Mouse (Mus musculus): ENCODE results near the gene Cp. TPM values are rescaled to one million over a fixed set of nuclear protein-coding genes. Genes with fewer than 3 reads are reported as not detected.
A peak's percentile ranks its signal among the peaks of the same experiment; 100 is the strongest.
"Not testable (repeated sequence)": the region's sequence is repeated elsewhere in the genome, so short reads cannot be mapped to it uniquely, and the experiment has no call there.

The Cp gene
- total RNA-seq (2021): 10 to 100 TPM; 12.0 to 17.8 TPM
- long read RNA-seq, experiment 1, full-length matches to known transcripts: 6 of 8 reads
- long read RNA-seq, experiment 1, partial matches to known transcripts: 1 of 8 reads
- long read RNA-seq, experiment 1, other reads (novel, unspliced or antisense): 1 of 8 reads
- long read RNA-seq, experiment 2, full-length matches to known transcripts: 2 of 6 reads
- long read RNA-seq, experiment 2, partial matches to known transcripts: 2 of 6 reads
- long read RNA-seq, experiment 2, other reads (novel, unspliced or antisense): 2 of 6 reads

DNA sequence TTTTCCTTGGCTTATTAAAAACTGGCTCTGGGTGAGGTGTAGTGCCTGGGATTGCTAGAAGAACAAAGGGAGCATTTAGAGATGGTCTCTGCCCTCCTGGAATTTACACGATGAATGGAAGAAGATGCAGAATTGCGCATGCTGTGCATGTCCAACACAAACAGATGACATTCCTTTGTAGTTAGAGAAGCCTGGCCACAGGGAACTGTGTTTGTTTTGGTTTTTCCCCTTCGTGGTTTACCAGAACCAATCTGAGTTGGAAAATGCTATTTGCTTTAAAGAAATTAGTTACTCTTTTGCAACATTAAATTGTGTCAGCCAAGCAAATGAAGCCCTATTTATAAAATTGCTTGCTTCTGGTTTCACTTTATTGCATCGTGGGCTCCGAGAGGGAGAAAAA is at the start of gene Cp:
TSS of gene Cp (plus strand) at position 170 of the 400 bp plus-strand sequence.
- Histone ChIP-seq H3K4me3 (peak within 1 kb of the TSS; percentile 37), H3K27ac (peak within 1 kb of the TSS; percentile 72; the same call in 1 of the 2 replicates)
- intact Hi-C loops (cut with DNase I): no loop called here
- DNase-seq (ENCODE audit: extremely low spot score in 1 of 2, low spot score in 2 of 2): no peak
- TF ChIP-seq CTCF (IDR thresholded peaks at IDR 0.05): no peak

DNA sequence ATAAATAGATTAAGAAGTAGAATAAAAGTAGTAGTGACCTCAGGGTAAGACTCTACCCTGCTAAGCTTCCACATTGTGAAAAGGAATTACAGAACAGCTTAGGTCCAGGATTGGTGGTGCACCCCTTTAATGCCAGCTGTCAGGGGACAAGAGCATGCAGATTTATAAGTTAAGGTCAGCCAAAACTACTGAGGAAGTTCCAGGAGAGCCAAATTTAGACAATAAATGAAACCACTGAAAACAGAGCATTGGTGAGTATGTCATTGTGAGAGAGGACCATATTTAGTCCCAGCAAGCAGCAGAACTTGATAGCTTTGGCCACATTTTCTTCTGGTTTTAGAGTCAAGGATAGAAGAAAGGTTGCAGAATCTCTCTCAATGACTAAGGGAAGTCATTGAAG is 8.3 kb upstream of the Cp start:
- intact Hi-C loops (cut with DNase I): no loop called here
- no peak for TF ChIP-seq CTCF (IDR thresholded peaks at IDR 0.05)
- DNase-seq (ENCODE audit: extremely low spot score in 1 of 2, low spot score in 2 of 2): no peak
- H3K4me3 ChIP-seq: no peak overlapping the region
- no peak overlapping the region for H3K27ac ChIP-seq

DNA sequence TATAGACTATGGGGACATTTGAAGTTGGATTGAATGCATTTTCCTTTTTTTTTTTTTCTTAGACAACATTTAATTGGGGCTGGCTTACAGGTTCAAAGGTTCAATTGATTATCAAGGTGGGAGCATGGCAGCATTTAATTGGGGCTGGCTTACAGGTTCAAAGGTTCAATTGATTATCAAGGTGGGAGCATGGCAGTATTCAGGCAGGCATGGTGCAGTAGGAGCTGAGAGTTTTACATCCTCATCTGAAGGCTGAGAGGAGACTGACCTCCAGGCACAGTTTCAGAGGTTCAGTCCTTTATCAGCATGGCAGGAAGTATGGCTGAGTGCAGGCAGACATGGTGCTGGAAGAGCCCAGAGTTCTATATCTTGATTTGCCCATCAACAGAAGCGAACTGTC is 7.5 kb upstream of the Cp start:
- intact Hi-C loops (cut with DNase I): not testable (repeated sequence)

DNA sequence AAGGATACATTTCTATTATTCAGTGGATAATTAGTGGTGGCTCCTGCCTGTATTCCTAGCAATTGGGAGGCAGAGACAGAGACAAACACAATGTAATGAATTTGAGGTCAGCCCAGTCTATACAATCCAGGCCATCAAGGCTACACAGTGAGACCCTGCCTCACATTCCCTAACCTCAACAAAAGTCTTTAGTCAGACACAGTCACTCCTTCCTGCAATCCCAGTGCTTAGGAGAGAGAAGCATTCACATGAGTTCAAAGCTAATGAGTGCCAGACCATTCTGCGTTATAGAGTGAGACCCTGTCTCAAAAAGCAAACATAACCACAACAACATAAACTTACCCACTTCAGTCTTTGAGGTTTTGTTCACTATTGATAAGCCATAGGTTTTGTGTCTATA is 3.4 kb upstream of the Cp start:
- no peak for TF ChIP-seq CTCF (IDR thresholded peaks at IDR 0.05)
- no peak for DNase-seq (ENCODE audit: extremely low spot score in 1 of 2, low spot score in 2 of 2)
- Histone ChIP-seq H3K4me3 (no peak overlapping the region), H3K27ac (peak overlapping the region; percentile 47; the same call in 1 of the 2 replicates)
- intact Hi-C loops (cut with DNase I): no loop called here

More for the DNA sequence above, 7.5 kb upstream of the Cp start:
- H3K4me3 ChIP-seq; DNase-seq (ENCODE audit: extremely low spot score in 1 of 2, low spot score in 2 of 2); H3K27ac ChIP-seq: not testable (repeated sequence)

DNA sequence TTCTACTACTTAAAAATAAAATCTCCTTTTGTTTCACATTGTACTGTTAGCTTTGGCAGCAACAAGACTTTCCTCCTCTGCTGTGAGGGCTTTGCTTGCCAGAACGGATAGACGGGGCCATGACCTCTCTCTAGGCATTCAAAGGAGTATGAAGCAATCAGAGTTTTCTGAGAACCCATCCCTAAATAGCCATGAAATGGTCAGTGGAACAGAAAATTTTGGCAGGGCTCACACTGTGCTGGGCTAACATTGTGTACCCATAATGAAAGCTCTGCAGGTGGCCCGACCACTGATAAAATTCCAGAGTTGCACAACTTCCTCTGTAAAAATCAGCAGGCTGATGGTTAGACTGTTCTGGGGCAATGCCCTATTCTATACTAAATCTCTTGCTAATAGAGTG is 3.0 kb upstream of the Cp start:
- peak in 1 of 2 experiments; percentile 13 for DNase-seq (ENCODE audit: extremely low spot score in 1 of 2, low spot score in 2 of 2)
- H3K27ac ChIP-seq: peak overlapping the region; percentile 53; the same call in 1 of the 2 replicates
- TF ChIP-seq CTCF (IDR thresholded peaks at IDR 0.05): no peak

DNA sequence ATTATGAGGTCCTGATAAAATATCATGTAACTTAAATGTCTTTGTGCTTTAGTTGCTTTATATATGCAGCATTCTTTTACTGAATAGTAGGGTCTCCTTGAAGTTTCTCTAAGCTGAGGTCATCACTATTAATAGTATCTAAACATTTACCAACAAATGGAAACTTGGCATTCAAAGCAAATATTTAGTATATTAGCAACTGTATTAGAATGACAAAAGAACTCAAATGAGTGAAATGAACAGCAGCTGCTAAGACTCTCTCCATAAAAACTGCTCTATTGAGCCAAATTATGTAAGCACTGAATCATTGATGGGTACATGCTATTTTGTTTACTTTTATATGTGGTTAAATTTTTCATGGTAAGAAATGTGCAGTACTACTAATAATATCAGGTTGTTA is 1.2 kb downstream of the Cp start:
- no peak for TF ChIP-seq CTCF (IDR thresholded peaks at IDR 0.05)
- H3K4me3 ChIP-seq: peak overlapping the region; percentile 37
- no peak for DNase-seq (ENCODE audit: extremely low spot score in 1 of 2, low spot score in 2 of 2)
- intact Hi-C loops (cut with DNase I): no loop called here
- H3K27ac ChIP-seq: peak overlapping the region; percentile 72; the same call in 1 of the 2 replicates

More for the DNA sequence above, 3.0 kb upstream of the Cp start:
- H3K4me3 ChIP-seq: no peak overlapping the region
- intact Hi-C loops (cut with DNase I): no loop called here

DNA sequence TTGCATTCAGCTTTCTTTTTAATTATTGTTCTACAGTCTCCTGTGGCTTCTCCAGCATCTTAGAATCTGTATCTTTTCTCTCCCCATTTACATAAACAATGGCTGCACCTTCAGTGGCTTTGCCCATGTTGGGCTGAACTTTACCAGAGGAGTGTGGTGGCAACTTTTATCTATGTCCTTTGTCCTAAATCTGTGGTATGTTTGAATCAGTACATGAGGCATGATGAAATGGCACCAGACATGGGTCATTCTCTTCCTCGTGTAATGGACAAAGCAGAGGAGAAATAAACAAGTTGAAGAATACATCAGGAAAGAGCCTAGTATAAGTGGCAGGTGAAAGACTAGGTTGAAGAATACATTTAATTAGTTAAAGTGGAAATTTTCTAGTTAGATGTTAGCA is 2.1 kb downstream of the Cp start:
- no peak for TF ChIP-seq CTCF (IDR thresholded peaks at IDR 0.05)
- peak overlapping the region; percentile 16; the same call in 1 of the 2 replicates for H3K4me3 ChIP-seq
- intact Hi-C loops (cut with DNase I): no loop called here
- DNase-seq (ENCODE audit: extremely low spot score in 1 of 2, low spot score in 2 of 2): no peak
- peak overlapping the region; percentile 19; the same call in 1 of the 2 replicates for H3K27ac ChIP-seq

DNA sequence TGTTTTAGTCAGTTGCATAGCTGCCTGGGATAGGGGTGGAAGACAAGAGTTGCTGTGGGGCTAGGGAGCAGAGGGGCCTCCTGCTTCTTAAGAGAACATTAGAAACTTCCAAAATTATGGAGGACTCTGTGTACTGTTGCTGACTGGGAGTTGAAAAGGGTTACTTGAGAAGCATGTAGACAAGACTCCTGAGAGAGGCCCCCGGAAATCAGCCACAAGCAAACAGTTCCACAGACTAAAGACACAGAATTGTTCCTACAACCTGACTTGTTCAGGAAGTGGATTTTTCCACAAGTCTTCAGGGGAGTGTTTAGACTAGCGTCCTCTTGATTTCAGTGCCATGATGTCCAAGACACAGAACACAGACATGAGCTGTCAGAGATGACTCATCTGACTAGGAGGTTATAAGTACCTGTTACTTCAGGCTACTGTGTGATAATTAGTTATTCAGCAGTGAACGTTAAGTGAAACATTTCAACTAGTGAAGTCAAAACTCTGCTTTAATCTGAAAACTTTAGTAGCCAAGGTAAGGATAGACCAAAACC is 3.8 kb downstream of the Cp start:
- H3K4me3 ChIP-seq: no peak overlapping the region
- H3K27ac ChIP-seq: no peak overlapping the region
- intact Hi-C loops (cut with DNase I): no loop called here
- TF ChIP-seq CTCF (IDR thresholded peaks at IDR 0.05): no peak
- no peak for DNase-seq (ENCODE audit: extremely low spot score in 1 of 2, low spot score in 2 of 2)

DNA sequence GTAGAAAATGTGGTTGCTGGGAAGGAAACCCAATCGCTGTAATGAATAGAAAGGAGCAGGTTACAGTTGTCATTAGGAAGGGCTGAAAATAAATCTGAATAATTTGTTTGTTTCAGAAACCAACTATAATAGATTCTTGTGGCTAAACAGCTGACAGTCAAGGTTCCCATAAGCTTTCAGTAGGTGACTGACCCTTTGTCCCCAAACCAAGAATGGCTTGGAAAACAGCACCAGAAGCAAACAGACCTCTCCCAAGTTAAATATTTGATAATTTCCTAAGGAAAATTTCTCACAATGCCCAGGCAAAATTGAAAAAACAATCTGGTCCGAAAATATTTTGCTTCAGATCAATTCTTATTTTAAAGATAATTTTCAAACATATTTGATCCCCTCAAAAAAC is 4.5 kb downstream of the Cp start:
- no peak overlapping the region for H3K4me3 ChIP-seq
- no peak for DNase-seq (ENCODE audit: extremely low spot score in 1 of 2, low spot score in 2 of 2)
- H3K27ac ChIP-seq: no peak overlapping the region
- TF ChIP-seq CTCF (IDR thresholded peaks at IDR 0.05): no peak
- intact Hi-C loops (cut with DNase I): no loop called here

DNA sequence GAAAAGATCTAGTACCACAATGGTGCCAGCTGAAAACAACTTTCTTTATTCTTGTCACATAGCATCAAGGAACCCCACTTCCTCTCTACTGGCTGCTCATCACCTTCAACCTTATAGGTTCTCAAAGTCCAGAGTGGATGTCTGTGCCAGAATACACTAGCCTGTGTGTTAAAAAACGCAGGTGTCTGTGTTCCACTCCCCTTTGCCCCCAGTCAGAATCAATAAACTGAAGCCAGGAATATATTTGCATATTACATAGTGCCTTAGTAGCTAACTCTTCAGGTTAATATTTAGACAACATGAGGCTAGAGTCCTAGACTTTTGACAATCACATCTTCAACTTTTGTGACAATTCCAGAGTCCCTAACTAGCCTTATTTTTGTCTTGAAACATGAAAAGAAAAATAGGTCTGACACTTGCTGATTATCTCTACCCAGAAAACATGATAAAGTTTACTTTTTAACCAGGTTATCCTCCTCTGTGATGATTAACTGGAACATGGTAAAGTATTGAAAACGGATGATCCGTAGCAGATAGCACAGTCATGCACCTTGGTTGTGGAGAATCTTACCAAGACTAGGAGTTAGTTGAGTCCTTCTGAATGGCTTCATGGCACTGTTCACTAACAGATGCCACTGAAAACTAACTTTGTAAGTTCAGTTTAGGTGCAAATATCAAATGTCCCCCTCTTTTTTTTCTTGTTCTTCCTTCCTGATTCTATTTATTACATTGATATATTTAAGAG is 6.1 kb downstream of the Cp start:
- DNase-seq (ENCODE audit: extremely low spot score in 1 of 2, low spot score in 2 of 2): no peak
- TF ChIP-seq CTCF (IDR thresholded peaks at IDR 0.05): no peak
- intact Hi-C loops (cut with DNase I): no loop called here
- Histone ChIP-seq H3K27ac (no peak overlapping the region), H3K4me3 (no peak overlapping the region)

DNA sequence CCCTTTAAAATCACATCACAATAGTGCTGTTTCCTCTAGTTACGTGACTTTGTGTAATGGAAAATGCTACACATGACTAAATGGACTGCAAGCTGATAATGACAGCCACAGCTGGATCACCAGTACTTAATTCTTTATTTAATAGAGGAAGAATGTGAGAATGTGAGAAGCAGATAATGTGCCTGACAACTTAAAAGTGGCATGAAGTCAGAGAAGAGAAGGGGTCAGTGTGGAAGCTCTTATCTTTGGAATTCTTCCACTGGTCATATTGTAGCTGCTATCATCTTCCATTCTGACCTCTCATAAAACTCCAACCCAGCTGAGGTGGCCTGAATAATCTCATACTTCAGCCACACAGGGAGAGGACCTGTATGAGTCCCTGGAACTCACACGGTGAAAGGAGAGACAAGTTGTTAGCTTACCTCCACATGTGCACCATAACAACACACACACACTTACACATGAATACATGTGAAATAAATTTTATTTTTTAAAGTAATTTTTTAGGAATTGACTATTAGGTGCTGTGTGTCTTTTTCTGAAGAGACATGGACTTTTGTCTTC is 7.9 kb downstream of the Cp start:
- DNase-seq (ENCODE audit: extremely low spot score in 1 of 2, low spot score in 2 of 2): no peak
- Histone ChIP-seq H3K4me3 (no peak overlapping the region), H3K27ac (no peak overlapping the region)
- no peak for TF ChIP-seq CTCF (IDR thresholded peaks at IDR 0.05)
- intact Hi-C loops (cut with DNase I): no loop called here

DNA sequence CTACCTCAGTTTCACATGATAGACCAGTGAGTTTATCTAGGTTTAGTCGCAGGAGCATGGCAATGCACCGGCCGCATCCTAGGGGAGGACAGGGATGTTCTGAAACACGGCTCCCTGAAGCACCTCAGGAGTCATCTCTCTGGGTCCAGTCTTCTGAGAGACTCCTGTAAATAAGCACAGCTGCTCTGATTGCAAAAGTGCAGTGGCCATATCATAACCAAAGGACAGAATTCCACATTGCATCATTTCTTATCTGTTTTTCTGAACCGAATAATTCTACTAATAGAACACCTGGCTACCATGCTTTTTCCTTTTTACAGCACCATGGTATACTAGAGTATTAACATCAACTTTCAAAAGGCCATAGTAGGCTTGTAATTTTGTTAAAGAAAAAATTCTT is 8.4 kb downstream of the Cp start:
- no peak for TF ChIP-seq CTCF (IDR thresholded peaks at IDR 0.05)
- no peak overlapping the region for H3K4me3 ChIP-seq
- no peak for DNase-seq (ENCODE audit: extremely low spot score in 1 of 2, low spot score in 2 of 2)
- intact Hi-C loops (cut with DNase I): no loop called here
- H3K27ac ChIP-seq: no peak overlapping the region

Measured in left cerebral cortex, adult 2 months (tissue).